Mouse (Mus musculus) naive thymus-derived CD4-positive, alpha-beta T cell, adult 2 months (primary cell): ENCODE measurements around the gene Kif21a.

ENCODE experiments used
- DNase-seq: peaks from one replicate; pipeline ENCODE4 v3.0.0-alpha.2; 2011; ENCODE audit warnings: low read depth

Kif21a gene

GRCm38 (mm10) chr15:91018161-91018860 is 31.4 kb downstream of the Kif21a start:
- DNase-seq = no peak

DNA sequence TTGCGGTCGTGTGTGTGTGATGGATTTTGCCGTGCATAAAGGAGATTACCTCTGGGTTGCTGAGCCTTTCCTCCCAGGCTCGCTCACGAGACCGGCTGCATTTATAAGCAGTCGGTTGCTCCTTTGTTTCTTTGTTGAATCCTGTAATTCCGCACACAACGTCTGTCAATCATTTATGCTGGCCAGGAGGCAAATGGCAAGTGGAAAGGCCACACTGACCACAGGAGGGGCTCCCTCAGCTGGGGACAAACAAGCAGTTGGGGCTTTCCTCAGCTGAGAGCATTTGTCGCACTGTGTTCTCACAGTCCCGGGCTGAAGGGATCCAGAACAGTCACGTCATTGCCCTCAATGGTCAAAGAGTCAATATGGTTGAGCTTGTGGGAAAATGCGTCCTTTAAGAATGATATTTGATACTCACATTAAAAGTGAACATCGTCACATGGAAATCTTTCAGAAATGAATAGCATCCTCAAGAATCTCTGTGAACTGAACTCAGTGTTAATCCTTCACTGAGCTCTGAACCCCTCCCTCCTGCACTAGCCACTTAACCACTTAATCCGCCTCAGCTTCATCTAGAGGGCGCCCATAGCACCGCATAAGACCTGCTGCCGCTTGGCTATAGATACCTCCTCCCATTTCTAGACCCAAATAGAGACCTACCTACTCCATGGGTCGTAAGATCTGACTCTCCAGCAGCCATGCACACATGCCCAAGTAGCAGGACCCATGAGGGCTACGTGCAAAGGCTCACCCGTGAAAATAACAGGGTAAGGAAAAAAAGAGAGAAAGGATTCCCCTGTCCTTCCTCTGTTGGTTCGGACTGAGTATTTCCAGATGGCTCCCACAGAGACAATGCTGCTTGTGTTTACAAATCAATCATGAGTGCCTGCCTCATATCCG is 32.2 kb downstream of the Kif21a start:
- no peak for DNase-seq

DNA sequence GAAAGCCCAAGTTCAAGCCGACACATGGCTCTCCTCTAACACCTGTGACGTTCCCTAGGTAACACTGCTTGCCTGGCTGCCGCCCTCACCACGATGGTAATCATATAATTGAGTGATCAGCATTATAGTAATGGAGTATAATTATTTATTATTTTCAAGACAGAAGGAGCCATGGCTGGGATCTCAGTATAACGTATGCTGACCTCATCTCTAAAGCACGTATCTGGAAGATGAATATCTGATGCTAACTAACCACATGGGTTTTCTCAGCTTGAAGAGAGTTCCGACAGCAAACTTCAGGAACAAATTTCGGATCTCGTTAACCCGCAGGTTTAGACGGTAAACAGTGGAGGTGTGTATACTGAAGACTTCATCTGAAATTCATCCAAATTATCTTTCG is 33.4 kb downstream of the Kif21a start:
- DNase-seq = no peak

DNA sequence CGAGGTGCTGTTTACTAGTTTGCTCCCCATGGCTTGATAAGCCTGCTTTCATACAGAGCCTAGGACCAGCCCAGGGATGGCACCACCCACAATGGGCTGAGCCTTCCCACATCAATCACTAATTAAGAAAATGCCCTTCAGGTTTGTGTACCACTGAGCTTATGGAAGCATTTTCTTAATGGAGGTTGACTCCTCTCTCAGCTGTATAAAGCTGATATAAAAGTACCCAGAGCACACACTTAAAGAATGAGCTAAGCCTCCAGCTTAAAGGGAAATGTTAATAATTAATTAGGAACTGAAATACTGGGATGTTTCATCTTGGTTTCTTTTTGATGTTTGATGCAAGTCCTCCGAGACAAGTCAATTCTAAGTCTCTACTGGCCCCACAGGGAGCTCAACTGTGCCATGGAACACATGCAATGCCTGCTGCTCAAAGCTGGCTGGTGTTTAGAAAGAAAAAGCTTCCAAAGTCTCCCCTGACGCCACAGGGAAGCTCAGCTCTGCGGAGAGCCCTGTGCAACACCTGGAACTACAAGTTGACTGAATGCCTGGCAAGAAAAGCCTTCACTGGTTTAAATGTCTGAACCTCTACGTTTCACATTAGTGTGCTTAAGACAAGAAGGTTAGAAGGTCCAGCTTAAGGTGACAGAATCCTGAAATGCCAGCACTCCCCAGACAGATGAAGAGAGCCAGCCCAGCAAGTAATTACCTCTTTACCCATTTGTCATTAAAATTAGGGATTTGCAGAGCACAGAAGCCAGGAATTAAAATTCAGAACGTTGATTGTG is 36.8 kb downstream of the Kif21a start:
- DNase-seq = no peak

GRCm38 (mm10) chr15:91010218-91010617 is 39.5 kb downstream of the Kif21a start:
- DNase-seq = no peak

DNA sequence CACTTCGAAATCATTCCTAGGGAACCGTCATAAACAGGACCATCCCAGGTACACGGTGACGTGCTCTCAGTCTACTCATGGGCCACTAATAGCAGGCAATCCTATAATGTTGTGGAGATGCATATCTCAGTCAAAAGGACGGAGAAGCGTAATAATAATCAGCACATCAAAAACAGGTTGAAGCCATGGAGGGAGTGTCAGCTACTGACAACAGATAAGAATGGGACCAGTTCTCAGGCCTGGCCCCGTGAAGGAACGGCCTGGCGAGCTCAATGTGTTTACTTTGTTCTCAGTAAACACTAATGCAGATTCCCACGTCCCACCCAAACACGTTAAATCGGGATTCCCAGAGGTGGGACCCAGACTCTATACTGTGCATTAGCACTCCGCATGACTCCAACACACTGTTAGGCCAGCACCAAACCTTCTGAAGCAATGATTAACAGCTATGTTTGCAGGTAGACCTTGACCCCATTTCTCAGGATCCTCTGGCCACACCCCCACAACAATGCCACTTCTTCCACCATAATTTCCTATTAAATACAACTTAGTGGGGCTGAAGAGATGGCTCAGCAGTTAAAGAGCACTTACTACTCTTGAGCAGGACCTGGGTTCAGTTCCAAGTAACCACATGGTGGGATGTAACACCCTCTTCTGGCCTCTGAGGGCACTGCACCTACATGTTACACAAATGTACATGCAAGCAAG is 42.5 kb downstream of the Kif21a start:
- DNase-seq = no peak

DNA sequence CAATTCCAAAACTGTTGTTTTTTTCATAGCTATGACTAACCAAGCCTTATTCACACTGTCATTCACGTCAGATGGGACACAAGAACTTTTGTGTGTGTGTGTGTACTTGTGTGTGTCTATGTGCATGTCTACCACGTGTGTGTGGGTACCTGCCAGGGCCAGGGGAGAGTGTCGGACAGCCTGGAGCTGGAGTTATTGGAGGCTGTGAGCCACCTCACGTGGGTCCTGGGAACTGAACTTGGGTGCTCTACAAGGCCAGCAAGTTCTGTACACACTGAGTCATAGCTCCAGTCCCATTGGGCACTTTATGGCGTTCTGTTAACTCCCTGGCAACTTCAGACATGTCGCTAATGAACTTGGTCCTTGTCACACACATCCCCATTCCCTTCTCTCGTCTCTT is 45.0 kb downstream of the Kif21a start:
- no peak for DNase-seq

DNA sequence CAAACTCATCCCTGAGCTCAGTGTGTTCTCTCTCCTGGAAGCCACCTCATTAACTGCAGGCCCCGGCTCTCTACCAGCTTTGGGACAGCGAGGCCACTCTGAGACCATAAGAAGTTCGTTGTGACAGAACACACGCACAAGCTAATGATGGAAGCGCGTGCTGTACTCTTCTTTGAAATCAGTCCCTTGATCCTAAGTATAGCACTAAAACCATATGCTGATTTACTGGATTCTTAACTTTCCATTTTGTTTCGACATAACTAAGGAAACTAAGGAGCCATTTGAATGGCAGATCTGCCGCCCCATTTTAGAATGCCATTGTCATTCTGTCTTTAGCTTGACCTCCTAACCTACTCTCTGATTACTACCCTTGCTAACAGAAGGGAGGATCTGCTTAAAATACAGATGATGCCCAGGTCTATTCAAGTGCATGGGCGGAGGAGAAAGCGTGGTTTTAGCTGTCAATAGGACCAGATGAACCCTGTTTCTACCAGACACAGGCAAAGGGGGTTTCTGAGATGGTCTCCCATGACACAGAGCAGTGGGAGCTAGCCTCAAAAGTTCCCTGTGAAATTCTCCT is 48.6 kb downstream of the Kif21a start:
- no peak for DNase-seq

- DNase-seq = no peak
Measured at GRCm38 (mm10) chr15:91000280-91001036, 49.3 kb downstream of the Kif21a start.

- no peak for DNase-seq
Measured at GRCm38 (mm10) chr15:90992871-90993270, 56.9 kb downstream of the Kif21a start.

DNA sequence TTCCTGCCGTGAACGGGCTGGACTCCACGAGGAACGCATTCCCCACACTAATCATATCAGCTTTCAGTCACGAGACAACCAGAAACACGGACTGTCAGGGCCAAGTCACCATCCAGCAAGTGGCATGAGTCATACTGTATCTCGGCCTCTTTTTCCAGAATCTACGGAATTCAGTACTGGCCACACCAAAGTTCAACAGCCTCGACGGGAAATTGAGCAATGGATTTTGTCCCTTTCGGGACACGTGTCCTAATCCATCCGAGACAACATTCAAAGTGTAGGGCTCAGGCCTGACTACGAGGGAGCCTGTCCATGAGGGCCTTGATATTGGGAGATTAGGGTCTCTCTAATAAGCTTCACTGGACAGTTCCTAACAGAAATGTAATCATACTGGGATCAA is 57.4 kb downstream of the Kif21a start:
- DNase-seq = no peak

DNA sequence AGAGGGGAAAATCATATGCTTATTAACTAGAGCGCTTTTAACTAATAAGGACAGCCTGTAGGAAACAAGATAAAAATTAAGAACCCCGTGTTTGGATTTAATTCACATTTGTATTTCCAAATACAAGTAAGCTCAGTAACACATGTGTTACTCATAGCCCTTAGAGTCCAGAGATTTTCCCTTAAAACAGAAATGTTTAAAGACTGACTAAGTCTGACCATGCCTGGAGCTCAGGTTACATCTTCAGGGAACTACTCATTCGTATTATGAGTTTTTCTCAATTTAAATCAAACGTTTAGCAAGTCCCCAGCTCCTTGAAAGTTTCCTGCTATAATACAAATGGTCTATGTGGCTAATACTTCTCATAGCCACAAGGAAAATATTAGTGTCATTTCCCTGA is 57.9 kb downstream of the Kif21a start:
- DNase-seq = no peak

- no peak for DNase-seq
Measured at GRCm38 (mm10) chr15:90987714-90988250, 62.0 kb downstream of the Kif21a start.

- DNase-seq = no peak
Measured at GRCm38 (mm10) chr15:90975914-90976313, 73.8 kb downstream of the Kif21a start.

DNA sequence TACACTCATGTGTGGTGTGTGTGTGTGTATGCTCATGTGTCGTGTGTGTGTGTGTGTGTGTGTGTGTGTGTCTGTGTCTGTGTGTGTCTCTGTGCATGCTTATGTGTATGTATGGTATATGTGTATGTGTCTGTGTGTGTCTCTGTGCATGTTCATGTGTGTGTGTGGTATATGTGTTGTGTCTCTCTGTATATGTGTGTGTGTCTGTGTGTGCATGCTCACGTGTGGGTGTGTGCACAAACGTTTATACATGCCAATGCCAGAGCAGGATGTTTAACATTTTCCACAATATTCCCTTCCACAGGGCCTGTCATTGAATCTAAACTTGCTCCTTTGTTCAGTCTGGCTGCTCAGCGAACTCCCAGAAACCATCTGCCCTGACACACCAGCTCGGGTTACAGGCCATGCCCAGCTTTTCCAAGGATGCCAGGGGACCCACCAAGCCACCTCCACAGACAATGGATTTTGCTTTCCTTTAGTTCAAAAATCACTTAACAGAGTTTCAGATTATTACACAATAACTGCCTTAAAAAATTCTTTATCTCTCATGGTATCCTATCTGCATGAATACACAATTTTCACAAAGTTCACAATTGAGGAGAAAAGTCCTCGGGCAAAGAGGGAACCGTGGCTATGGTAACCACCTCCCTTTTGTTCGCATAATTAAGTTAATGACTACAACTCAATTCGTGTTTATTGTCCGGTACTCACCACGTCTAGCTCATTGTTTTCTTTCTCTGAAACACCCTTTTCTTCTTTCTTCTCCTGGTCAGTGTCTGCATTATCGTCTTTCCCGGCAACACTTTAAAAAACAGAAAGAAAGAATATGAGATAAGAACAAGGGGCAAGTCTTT is 77.6 kb downstream of the Kif21a start:
- DNase-seq = no peak

DNA sequence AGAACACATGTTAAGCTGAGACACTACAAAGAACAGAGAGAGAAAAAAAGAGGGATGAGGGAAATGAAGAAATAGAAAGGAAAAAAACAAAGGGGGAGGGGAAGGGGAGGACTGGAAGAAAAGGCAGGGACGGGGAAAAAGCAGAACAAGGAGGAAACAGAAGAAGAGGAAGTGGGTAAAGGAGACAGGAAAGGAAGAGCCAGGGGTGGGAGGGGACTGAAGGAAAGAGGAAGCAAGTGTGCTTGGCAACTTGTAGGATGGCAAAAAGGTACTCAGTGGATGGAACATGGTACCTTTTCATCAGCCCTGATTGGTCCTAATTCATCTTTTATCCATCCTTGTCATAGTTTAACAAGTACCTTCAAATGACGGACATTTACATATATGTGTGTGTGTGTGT is 86.4 kb downstream of the Kif21a start:
- no peak for DNase-seq

DNA sequence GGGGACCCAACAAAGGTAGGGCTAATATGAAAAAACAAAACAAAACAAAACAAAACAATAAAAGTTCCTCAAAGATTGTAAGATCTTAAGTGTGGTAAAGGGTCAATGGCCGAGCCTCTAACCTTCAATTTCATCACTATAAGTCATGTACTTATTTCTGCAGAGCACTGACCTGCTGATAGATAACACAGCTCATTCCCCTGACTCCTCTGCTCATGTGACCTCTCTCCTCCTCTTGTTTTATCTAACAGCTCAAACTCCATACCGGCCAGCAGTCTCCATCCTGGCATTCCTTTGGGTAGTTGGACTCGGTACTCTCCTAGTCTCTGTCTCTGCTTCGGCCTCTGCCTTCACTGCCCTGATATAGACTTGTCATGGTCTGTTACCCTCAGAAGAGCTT is 87.2 kb downstream of the Kif21a start:
- DNase-seq = no peak

DNA sequence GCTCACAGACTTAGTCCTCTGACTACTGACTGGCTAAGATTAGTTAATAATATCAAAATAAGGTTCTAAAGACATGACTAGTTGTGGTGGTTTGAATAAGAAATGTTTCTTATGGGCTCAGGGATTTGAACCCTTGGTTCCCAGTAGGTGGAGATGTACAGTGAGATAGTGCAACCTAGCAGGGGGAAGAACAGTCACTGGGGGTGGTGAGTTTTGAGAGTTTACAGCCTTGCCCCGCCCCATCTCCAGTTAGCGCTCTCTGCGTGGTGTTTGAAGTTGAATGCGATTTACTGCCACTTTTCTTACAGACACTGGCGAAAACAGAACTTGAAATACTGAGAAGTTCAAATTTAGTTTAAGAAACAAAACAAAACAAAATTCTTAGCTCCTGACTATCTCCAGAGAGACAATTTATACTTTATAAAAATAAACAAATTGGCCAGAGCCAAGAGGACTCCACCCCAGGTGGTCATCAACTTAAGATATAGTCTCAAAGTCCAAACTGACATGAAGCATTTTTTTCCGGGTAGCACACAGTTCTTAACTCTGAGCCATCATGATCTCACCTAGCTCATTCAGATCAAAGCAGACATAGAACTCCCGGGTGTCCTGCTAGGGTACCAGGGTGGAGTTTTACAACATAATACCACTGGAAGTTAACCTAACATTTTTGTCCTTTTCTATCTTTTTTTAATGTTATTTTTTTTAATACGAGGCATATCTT is 88.8 kb downstream of the Kif21a start:
- no peak for DNase-seq

GRCm38 (mm10) chr15:90951383-90951782 is 98.4 kb downstream of the Kif21a start:
- no peak for DNase-seq
